Mouse (Mus musculus): ENCODE results near the gene Olfr1472.
"Not testable (repeated sequence)": the region's sequence is repeated elsewhere in the genome, so short reads cannot be mapped to it uniquely, and the experiment has no call there.

Gene Olfr1472

GRCm38 (mm10) chr19:13455986-13456385 lies at the start of gene Olfr1472:
Gene Olfr1472 (minus strand): TSS chr19:13456086.
- no peak for DNase-seq (ENCODE audit: low read depth, low spot score)

GRCm38 (mm10) chr19:13500246-13500645 lies 44.4 kb upstream of the Olfr1472 start, which contains the start of gene Olfr1477:
Gene Olfr1477 (plus strand): TSS chr19:13500546.
- DNase-seq (ENCODE audit: low read depth, low spot score), result no peak

- DNase-seq (ENCODE audit: low read depth, low spot score), result no peak
Observed at GRCm38 (mm10) chr19:13480096-13480495, 24.2 kb upstream of the Olfr1472 start, which contains the start of gene Olfr1475. Gene Olfr1475 (minus strand): TSS chr19:13480196.

DNA sequence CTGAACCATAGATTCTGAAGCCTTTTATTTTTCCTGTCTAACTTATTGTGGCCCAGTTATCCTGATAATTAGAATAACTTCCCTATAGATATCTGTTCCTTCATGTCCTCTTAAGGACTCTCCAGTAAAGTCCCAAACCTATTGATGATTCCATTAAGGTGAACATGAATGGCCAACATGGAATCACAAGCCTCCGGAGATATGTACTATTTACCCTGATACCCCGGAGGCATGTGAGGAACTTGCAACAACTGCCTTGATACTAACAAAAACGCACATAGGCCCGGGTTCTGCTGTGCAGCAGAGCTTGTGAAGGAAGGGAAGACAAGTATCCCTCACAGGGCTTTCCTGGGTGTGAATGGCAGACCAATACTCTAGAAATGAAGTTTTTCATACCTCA lies 13.4 kb upstream of the Olfr1472 start, which contains the start of gene Olfr1474:
TSS of gene Olfr1474 (plus strand) at position 301 of the 400 bp plus-strand sequence.
- DNase-seq (ENCODE audit: low read depth, low spot score), result not testable (repeated sequence)

GRCm38 (mm10) chr19:13443109-13443508 lies 12.8 kb downstream of the Olfr1472 start, which contains the start of gene Olfr1471:
Gene Olfr1471 (plus strand): TSS chr19:13443409.
- DNase-seq (ENCODE audit: low read depth, low spot score), result not testable (repeated sequence)

GRCm38 (mm10) chr19:13407549-13407948 lies 48.3 kb downstream of the Olfr1472 start, which contains the start of gene Olfr1469:
Gene Olfr1469 (plus strand): TSS chr19:13407849.
- no peak for DNase-seq (ENCODE audit: low read depth, low spot score)

Data from 3T3-L1 (cell line).